Mouse (Mus musculus) liver, embryonic 14.5 days (tissue): Measurements from ENCODE around the gene Tns3. TPM values are rescaled to one million over a fixed set of nuclear protein-coding genes. Genes with fewer than 3 reads are reported as not detected.

Experiments
- ATAC-seq: fragments of 200-750 bp; cut with Nextera tagmentation; 2 replicates; pipeline ENCODE4 v1.8.0; 2017; ENCODE audit warnings: moderate number of reproducible peaks, mild to moderate bottlenecking, moderate library complexity; ENCODE audit not compliant: insufficient read depth
- DNase-seq, 3 experiments: peaks; one replicate each; pipeline ENCODE4 v3.0.0-alpha.2; 2012 to 2013; ENCODE audit warnings: low read depth in 3 of 3, low spot score in 3 of 3
- H3K27ac ChIP-seq: fragments of 300-500 bp; sonication (generic); 2 replicates; pipeline ENCODE4 v1.5.1; 2014; ENCODE audit warnings: moderate library complexity, mild to moderate bottlenecking, control low read depth, inconsistent platforms
- H3K27me3 ChIP-seq: fragments of 300-500 bp; sonication (generic); 2 replicates; pipeline ENCODE4 v1.6.1; 2014; ENCODE audit warnings: mild to moderate bottlenecking, low read length, moderate library complexity; ENCODE audit not compliant: control insufficient read depth, insufficient read depth
- H3K36me3 ChIP-seq: fragments of 300-500 bp; sonication (generic); replicated peaks from 2 replicates; pipeline ENCODE4 v1.6.1; 2014; ENCODE audit warnings: low read depth; ENCODE audit not compliant: control insufficient read depth, insufficient read depth
- H3K4me1 ChIP-seq, 2 experiments: fragments of 200-500 bp in 1 of 2; fragments of 300-500 bp in 1 of 2; sonication (generic) in 1 of 2; replicated peaks; 2 replicates each; pipeline ENCODE4 v1.6.1; 2012 to 2014; ENCODE audit warnings: antibody characterized with exemption in 1 of 2, inconsistent platforms in 1 of 2, low read length in 1 of 2; ENCODE audit not compliant: control insufficient read depth in 2 of 2, insufficient read depth in 2 of 2
- H3K4me2 ChIP-seq: fragments of 300-500 bp; sonication (generic); 2 replicates; pipeline ENCODE4 v1.6.1; 2014; ENCODE audit warnings: low read depth, mild to moderate bottlenecking, control low read depth, moderate library complexity
- H3K4me3 ChIP-seq, 2 experiments: fragments of 200-500 bp in 1 of 2; fragments of 300-500 bp in 1 of 2; sonication (generic) in 1 of 2; 2 replicates each; pipeline ENCODE4 v1.5.1; 2012 to 2014; ENCODE audit warnings: low read depth in 2 of 2, low read length in 2 of 2, mild to moderate bottlenecking in 2 of 2, control low read depth in 1 of 2, inconsistent platforms in 1 of 2, moderate library complexity in 1 of 2; ENCODE audit not compliant: insufficient read depth in 1 of 2
- H3K9ac ChIP-seq: fragments of 300-500 bp; sonication (generic); replicated peaks from 2 replicates; pipeline ENCODE4 v1.6.1; 2014; ENCODE audit warnings: mild to moderate bottlenecking, control low read depth, moderate library complexity
- H3K9me3 ChIP-seq: fragments of 300-500 bp; sonication (generic); 2 replicates; pipeline ENCODE4 v1.6.1; 2016; ENCODE audit warnings: low read length, mixed read lengths; ENCODE audit not compliant: control insufficient read depth
- CTCF ChIP-seq: IDR thresholded peaks from 2 replicates; pipeline ENCODE4 v1.5.1; 2016; ENCODE audit warnings: antibody characterized with exemption, low read depth, control low read depth
- EP300 ChIP-seq: IDR thresholded peaks from 2 replicates; pipeline ENCODE4 v1.6.1; 2016; ENCODE audit warnings: antibody characterized with exemption, low read depth
- WGBS: fragments of 180-500 bp; shearing (Covaris S2); extraction: QIAGEN DNeasy Blood & Tissue Kit; methylation state at CpG from one replicate; pipeline ENCODE4 v1.1.7; 2014; ENCODE audit not compliant: insufficient replicate concordance; 5-methylcytosine and 5-hydroxymethylcytosine counted together
- polyA plus RNA-seq, 2 experiments: library from polyadenylated mRNA; depleted of rRNA in 1 of 2; stranded (reverse) in 1 of 2; unstranded in 1 of 2; fragments of >200 nt; fragmentation: Nextera tagmentation in 1 of 2; extraction: Ambion mirVana in 1 of 2; gene quantifications; 2 replicates each; pipeline versions ENCODE4 v1.2.1 to v1.2.3; 2012 to 2014

Tns3 gene
- polyA plus RNA-seq, 2 experiments, result 2.0 to 3.0 TPM

DNA sequence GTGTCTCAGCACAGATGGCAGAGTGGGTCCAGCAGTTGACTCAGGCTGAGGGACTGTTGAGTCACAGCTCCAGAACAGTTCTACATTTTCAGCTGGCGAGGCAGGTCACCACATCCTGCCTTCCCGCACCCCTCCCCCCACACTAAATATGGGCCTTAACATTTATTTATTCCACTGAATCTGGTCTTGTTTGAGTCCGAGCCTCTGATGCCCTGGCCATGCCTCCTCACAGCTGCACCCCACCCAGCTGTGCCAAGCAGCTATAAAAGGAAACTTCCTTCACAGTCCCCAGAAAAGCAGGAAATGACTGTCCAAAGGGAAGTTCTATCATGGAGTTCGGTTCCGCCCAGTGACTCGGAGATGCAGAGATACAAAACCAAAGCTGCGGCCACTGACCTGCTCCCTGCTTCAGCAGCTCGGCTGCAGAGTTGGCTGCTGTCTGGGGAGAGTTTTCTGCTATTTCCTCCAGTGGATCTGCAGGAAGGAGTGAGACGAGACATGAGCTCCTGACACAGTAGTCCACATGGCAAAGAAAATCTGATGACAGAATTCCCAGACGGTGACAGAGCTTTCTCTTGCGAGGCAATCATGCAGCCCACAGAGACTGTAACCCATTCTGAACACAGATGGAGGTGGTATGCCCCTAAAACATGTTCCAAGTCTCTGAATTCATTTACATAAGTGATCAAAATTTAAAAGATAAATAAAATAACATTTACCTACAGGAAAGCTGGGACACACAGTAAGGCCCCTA, 220.6 kb downstream of the Tns3 start:
- Histone ChIP-seq H3K4me1 (no peaks in the 10 kb centered on the region), H3K9me3 (no peaks in the 10 kb centered on the region), H3K4me3 (no peak overlapping the region), H3K9ac (no peak overlapping the region), H3K4me2 (no peak overlapping the region), H3K27me3 (no peaks in the 10 kb centered on the region), H3K27ac (no peak overlapping the region), H3K36me3 (no peaks in the 10 kb centered on the region)
- 29% methylated on average over 11 of the region's 11 CpGs for WGBS
- ATAC-seq, result no peak
- no peak for DNase-seq
- TF ChIP-seq EP300 (no peak), CTCF (no peak)

DNA sequence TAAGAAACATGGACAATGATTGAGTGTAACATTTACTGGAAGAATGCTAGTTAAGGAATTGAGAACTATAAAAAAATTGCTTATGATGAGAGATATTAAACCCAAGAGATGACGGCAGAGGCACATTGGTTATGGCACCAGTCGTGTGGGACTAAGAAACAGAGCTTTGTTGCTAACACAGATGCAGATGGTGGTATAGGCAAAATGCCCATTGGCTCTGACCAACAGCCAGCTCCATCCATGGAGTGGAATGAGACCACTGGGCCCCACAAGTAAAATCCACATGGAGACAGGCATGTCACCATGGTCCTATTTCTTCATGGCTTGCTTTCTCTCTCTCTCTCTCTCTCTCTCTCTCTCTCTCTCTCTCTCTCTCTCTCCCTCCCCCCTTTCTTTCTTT, 223.6 kb downstream of the Tns3 start:
- no peak overlapping the region for H3K27ac ChIP-seq
- ATAC-seq (no peak), DNase-seq (no peak)
- H3K4me1 ChIP-seq, result no peaks in the 10 kb centered on the region
- no peaks in the 10 kb centered on the region for H3K9me3 ChIP-seq
- no peak overlapping the region for H3K9ac ChIP-seq
- no peaks in the 10 kb centered on the region for H3K27me3 ChIP-seq
- no peak overlapping the region for H3K4me3 ChIP-seq
- 59% methylated on average over 2 of the region's 2 CpGs for WGBS
- no peak for TF ChIP-seq EP300
- TF ChIP-seq CTCF, result no peak
- H3K4me2 ChIP-seq, result no peak overlapping the region
- H3K36me3 ChIP-seq, result no peaks in the 10 kb centered on the region

DNA sequence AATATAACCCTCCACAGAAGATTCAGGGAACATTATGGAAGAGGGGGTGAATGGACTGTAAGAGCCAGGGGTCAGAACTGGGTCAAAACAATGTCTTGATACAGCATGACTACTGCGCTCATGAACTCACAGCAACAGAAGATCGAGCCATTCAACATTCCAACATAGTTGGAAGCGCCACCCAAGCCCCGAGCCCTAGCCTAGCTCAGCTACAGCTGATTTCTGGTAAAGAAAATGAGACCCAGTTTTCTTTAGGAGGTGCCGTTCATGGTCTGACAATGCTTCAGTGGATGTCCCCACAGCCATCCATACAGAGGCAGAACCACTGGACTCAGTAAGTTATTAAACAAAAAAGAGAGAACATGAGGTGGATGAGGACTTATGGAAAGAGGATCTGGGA, 224.1 kb downstream of the Tns3 start:
- H3K4me3 ChIP-seq, result no peak overlapping the region
- no peaks in the 10 kb centered on the region for H3K9me3 ChIP-seq
- H3K27ac ChIP-seq, result no peak overlapping the region
- H3K27me3 ChIP-seq, result no peaks in the 10 kb centered on the region
- 62% methylated on average over 5 of the region's 5 CpGs for WGBS
- TF ChIP-seq EP300, result no peak
- no peak for TF ChIP-seq CTCF
- H3K9ac ChIP-seq, result no peak overlapping the region
- no peak overlapping the region for H3K4me2 ChIP-seq
- no peaks in the 10 kb centered on the region for H3K36me3 ChIP-seq
- H3K4me1 ChIP-seq, result no peaks in the 10 kb centered on the region
- no peak for ATAC-seq
- no peak for DNase-seq

DNA sequence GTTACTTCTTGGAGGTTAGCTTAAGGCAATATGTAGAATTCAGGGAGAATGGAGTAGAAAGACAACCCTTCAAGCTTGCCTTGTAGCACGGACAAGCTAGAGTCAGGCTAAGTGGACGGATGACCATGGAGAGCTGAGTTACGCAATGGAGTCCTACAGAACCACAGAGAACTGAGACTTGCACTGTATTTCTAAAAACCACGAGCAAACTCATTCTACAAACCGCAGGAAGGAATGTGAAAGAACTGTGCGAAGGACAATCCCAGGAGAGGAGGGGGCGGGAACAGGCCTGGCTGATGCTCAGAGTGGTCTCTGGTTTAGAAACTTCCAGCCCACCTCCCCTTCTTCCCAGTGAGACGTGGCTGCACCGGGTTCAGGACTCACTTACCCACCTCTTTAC, 225.3 kb downstream of the Tns3 start:
- no peak overlapping the region for H3K27ac ChIP-seq
- H3K9me3 ChIP-seq, result no peaks in the 10 kb centered on the region
- H3K27me3 ChIP-seq, result no peaks in the 10 kb centered on the region
- no peak overlapping the region for H3K9ac ChIP-seq
- TF ChIP-seq EP300 (no peak), CTCF (no peak)
- 52% methylated on average over 9 of the region's 9 CpGs for WGBS
- no peaks in the 10 kb centered on the region for H3K36me3 ChIP-seq
- ATAC-seq (no peak), DNase-seq (no peak)
- no peaks in the 10 kb centered on the region for H3K4me1 ChIP-seq
- H3K4me3 ChIP-seq, result no peak overlapping the region
- no peak overlapping the region for H3K4me2 ChIP-seq

DNA sequence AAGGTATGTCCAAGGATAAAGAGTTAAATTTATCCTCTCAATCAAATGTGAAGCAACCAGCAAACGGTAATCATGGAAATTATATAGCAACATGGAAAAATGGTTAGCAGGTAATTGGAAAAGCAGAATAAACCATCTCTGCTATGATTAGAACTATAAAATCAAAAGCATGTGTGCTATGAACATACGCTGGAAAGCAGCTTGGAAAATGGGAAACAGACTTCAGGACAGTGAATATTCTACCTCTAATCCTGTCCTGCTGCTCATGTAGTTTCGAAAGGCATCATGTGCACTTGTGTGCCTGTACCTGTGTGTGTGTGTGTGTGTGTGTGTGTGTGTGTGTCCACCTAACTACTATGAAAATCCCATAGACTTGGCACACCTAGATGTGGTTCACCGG, 226.1 kb downstream of the Tns3 start:
- no peak for ATAC-seq

More for the DNA sequence above, 226.1 kb downstream of the Tns3 start:
- H3K27me3 ChIP-seq, result no peaks in the 10 kb centered on the region
- H3K27ac ChIP-seq, result no peak overlapping the region
- no peak for TF ChIP-seq CTCF
- TF ChIP-seq EP300, result no peak
- no peak overlapping the region for H3K4me2 ChIP-seq
- no peak for DNase-seq
- no peaks in the 10 kb centered on the region for H3K36me3 ChIP-seq
- H3K4me3 ChIP-seq, result no peak overlapping the region
- H3K4me1 ChIP-seq, result no peaks in the 10 kb centered on the region
- no peaks in the 10 kb centered on the region for H3K9me3 ChIP-seq
- WGBS, result 66% methylated on average over 4 of the region's 4 CpGs
- no peak overlapping the region for H3K9ac ChIP-seq
